Mouse (Mus musculus) olfactory bulb, adult 2 months (tissue): Measurements from ENCODE around the gene Nxpe4. TPM values are rescaled to one million over a fixed set of nuclear protein-coding genes. Genes with fewer than 3 reads are reported as not detected.

Experiments
- H3K27ac ChIP-seq: fragments of 200-500 bp; 2 replicates; pipeline ENCODE4 v1.5.1; 2012; ENCODE audit warnings: low read depth, low read length; ENCODE audit not compliant: insufficient read depth
- H3K4me1 ChIP-seq: fragments of 200-500 bp; 2 replicates; pipeline ENCODE4 v1.6.1; 2012; ENCODE audit warnings: low read length; ENCODE audit not compliant: control insufficient read depth, insufficient read depth
- H3K4me3 ChIP-seq: fragments of 200-500 bp; 2 replicates; pipeline ENCODE4 v1.5.1; 2012; ENCODE audit warnings: mild to moderate bottlenecking, low read depth, low read length, moderate library complexity; ENCODE audit not compliant: insufficient read depth
- CTCF ChIP-seq: fragments of 200-500 bp; IDR thresholded peaks from 2 replicates; pipeline ENCODE4 v1.5.1; 2012; ENCODE audit warnings: low read depth, mild to moderate bottlenecking, low read length, moderate library complexity; ENCODE audit not compliant: insufficient read depth
- POLR2A ChIP-seq: fragments of 200-500 bp; IDR thresholded peaks from 2 replicates; pipeline ENCODE4 v1.6.1; 2012; ENCODE audit warnings: mild to moderate bottlenecking, low read depth, low read length, moderate library complexity; ENCODE audit not compliant: insufficient read depth
- WGBS: fragments of 180-500 bp; shearing (Covaris S2); methylation state at CpG from one replicate; pipeline ENCODE4 v1.1.7; 2018; 5-methylcytosine and 5-hydroxymethylcytosine counted together
- polyA plus RNA-seq: library from polyadenylated mRNA; stranded (reverse); fragments of >200 nt; gene quantifications from 2 replicates; pipeline ENCODE4 v1.2.4, GENCODE M21; 2012; ENCODE audit warnings: low replicate concordance; ENCODE audit not compliant: missing spikeins, insufficient read depth, insufficient read length

Nxpe4 gene
- polyA plus RNA-seq, 1 experiment = not detected

DNA sequence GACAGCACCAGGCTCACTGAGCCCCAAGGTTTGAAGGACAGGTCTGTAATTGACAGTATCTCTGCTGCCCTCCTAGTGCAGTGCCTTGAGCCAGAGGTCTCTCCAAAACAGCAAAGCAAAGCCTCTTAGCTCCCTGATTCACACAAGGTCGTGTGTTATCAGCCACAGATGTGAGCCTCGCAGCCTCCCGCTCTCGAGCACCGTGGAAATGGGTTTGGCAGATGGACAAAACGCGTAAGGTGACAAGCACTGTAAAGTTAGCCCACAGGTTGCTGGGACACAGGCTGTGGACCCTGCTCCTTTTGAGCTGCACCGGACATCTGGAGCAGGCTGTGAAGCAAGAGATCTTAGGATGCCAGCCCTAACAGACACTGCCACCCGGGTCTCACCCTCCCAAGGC is 95.2 kb downstream of the Nxpe4 start:
- no peak overlapping the region for H3K4me3 ChIP-seq
- no peaks in the 10 kb centered on the region for H3K4me1 ChIP-seq
- TF ChIP-seq POLR2A (no peak), CTCF (no peak)
- H3K27ac ChIP-seq = no peak overlapping the region
- 87% methylated on average over 9 of the region's 9 CpGs for WGBS

DNA sequence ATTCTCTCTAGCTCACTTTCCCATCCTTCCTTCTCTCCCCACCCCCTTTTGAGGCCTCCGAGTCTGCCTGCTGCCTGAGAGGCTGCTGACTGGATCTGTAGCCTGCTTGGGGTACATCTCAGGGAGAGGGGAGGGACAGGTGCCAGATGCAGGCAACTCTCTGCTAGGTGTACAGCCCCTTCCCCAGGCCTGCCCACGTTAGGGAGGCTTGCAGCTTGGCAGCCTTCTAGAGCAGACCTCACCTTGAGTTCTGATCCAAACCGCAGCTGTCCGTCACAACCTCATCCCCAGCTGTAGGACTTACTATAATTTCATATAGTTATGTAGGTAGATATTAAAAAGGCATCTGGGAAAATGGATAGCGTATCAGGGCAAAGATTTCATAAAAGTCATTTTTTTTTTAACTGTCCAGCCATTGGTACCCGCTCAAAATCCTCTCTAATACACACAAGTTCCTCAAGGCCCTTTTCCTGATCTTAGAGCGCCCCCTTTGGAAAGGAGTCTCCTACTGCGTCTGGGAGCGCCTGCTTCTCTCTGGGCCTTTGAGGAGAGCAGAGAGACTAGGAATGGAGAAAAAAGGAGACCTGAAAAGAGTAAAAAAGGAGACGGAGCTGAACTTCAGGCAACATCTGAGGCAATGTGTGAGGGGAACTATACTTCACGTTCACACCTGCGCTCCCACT is 96.1 kb downstream of the Nxpe4 start:
- no peaks in the 10 kb centered on the region for H3K4me1 ChIP-seq
- 48% methylated on average over 12 of the region's 12 CpGs for WGBS
- no peak for TF ChIP-seq POLR2A
- peak; percentile 44; the same call in 1 of the 2 replicates for TF ChIP-seq CTCF

DNA sequence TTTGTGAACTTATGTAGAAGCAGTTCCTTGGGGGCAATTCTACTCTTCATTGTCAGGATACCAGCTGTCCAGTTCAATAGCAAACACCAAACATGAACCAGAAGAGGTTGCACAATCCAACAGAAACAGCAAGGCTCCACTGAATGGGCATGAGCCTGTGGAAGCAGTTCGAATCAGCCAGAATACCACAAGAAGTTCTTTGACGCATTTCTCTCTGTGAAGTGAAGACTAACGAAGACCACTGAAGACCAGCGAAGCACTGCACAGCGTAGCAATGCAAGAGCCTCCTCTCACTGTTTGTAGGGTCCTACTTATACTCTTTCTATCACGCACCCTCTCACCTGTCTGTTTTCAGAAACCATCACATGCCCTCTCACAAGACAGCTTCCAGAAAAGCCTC is 102.8 kb downstream of the Nxpe4 start:
- Histone ChIP-seq H3K4me3 (no peak overlapping the region), H3K27ac (no peak overlapping the region), H3K4me1 (peaks cover 4% of the 10 kb centered on the region)
- 94% methylated on average over 6 of the region's 6 CpGs for WGBS
- TF ChIP-seq POLR2A (no peak), CTCF (no peak)

More for the DNA sequence above, 96.1 kb downstream of the Nxpe4 start:
- H3K4me3 ChIP-seq = no peak overlapping the region
- H3K27ac ChIP-seq = no peak overlapping the region

DNA sequence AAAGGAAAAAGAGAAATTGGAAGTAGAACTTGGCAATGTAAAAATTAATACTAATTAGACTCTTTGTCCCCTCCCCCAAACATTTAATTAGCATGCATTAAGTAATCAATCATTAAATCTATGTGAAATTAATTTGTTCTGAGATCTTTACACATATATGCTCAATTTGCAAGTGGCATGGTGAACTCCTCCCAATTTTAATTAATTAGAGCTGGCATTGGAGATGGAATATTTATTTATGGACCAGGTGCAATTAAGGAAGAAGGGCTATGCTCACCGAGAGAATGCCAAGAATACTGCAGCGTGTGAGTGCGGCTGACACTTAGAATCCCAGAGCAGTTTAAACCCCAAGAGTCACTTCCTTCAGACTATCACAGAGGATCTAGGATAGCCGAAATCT is 103.7 kb downstream of the Nxpe4 start:
- H3K4me1 ChIP-seq = peaks cover 4% of the 10 kb centered on the region
- 64% methylated on average over 4 of the region's 4 CpGs for WGBS
- TF ChIP-seq POLR2A (no peak), CTCF (no peak)

DNA sequence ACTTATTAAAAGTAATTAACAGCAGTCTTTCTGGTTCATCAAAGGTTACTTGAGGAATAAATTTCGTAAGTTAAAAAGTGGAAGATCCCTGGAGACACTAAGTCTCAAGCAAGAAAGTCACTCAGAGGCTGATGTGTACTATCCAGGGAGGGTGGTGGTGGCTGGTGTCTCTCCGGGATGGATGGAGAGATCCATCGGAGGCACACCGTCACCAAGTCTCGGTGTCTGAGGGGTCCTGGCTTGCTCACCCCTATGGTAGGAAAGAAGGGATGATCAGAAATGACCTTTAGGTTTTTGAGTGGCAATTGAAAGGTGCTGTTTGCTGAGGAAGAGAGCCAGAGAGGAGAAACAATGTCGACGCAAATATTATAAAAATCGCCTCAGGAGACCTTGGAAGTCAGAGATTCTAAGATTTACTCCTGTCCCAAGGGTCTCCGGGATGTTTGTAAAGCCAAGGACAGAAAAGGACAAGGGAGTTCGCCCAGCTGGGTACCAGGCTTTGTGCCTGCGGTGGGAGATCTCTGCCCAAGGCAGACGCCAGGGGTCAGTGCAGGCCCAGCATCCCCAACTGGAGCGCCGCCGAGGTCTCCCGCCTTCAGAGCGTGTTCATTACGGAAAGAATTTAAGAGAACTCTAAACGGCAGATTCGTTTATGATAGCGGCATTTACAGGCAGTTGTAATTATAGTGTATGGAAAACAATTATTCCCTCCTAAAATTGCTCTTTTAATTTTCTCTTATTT is 104.6 kb downstream of the Nxpe4 start:
- no peak overlapping the region for H3K27ac ChIP-seq
- WGBS = 11% methylated on average over 21 of the region's 21 CpGs
- TF ChIP-seq CTCF = peak; percentile 87
- no peak for TF ChIP-seq POLR2A
- peak overlapping the region; percentile 78 for H3K4me3 ChIP-seq
- peaks cover 4% of the 10 kb centered on the region for H3K4me1 ChIP-seq

More for the DNA sequence above, 103.7 kb downstream of the Nxpe4 start:
- no peak overlapping the region for H3K27ac ChIP-seq
- no peak overlapping the region for H3K4me3 ChIP-seq

DNA sequence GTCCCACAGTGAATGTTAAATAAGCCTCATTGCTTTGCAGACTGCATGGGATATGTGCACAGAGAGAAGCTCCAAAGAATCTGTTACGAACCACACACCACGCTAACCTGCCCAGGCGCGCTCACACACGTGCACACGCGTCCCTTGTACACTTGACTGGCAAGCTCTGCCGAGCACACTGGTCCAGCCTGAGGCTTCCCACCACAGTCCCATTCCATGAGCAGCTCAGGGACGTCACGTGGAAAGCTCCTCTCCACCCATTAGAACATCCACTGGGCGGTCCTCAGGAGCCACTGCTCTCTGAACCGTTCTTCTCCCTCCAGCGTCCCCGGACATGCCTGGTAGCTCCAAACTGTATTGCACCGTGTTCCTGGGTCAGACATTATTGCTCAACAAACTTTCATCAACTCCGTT is 105.2 kb downstream of the Nxpe4 start:
- TF ChIP-seq POLR2A = no peak
- TF ChIP-seq CTCF = no peak
- peak overlapping the region; percentile 78 for H3K4me3 ChIP-seq
- H3K4me1 ChIP-seq = peaks cover 4% of the 10 kb centered on the region
- WGBS = under 1% methylated on average over 16 of the region's 16 CpGs
- no peak overlapping the region for H3K27ac ChIP-seq

DNA sequence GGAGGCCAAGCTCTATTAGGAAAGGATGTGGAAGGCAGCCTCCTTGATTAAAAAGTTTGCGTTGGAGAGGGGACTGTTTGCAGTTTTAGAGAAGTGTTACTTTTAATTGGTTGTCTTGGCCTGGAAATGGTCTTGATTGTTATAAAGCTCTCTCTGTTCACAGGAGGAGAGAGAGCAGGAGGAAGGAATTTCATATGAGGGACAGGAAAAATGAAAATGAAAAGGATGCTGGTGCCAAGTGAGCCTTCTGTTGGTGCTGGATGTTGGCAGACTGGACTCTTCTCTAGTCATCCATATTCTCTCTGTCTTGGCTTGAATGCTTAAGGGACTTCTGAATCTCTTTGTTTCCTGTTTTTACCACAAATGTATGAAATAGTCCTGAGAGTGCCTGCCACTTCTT is 106.1 kb downstream of the Nxpe4 start:
- TF ChIP-seq CTCF (no peak), POLR2A (no peak)
- Histone ChIP-seq H3K4me3 (no peak overlapping the region), H3K4me1 (peaks cover 4% of the 10 kb centered on the region), H3K27ac (no peak overlapping the region)
- 66% methylated on average over 1 of the region's 1 CpGs for WGBS

DNA sequence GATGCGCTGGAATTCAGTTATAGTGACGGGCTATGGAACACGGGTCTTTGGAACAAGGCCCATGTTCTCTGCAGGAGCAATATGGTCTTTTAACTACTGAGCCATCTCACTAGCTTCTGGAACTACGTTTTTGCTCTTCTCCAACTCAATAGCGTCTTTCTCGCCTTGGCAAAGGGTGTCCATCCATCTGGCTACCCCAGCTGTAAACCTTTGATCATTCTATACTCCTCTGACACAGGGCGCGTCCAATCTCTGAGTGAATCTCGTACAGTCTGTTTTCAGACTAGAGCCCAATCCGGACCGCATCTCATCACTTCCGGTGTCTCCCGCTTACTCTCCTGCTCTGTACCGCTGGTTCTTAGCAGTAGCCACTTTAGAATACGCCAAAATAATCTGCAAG is 115.0 kb downstream of the Nxpe4 start:
- WGBS = 93% methylated on average over 15 of the region's 15 CpGs
- Histone ChIP-seq H3K27ac (no peak overlapping the region), H3K4me1 (no peaks in the 10 kb centered on the region), H3K4me3 (no peak overlapping the region)
- TF ChIP-seq POLR2A = no peak
- TF ChIP-seq CTCF = no peak

DNA sequence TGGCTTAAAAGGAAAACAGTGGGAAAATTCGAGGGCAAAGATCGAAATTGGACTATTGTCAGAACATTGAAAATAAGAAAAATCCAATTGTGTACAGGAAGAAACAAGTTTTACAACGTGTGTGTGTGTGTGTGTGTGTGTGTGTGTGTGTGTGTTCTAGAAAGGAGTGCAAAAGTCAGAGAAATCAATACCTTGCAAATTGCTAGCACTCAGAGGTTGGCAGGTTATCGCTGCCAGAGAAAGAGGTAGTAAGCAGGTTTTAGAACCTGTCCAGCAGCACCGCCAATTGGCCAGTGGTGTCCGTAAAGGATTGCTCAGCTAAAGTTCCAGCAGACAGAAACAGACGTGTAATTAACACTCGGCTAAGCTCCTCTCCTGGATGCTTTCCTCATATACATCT is 122.4 kb downstream of the Nxpe4 start:
- Histone ChIP-seq H3K4me3 (no peak overlapping the region), H3K4me1 (no peaks in the 10 kb centered on the region), H3K27ac (no peak overlapping the region)
- WGBS = 91% methylated on average over 8 of the region's 8 CpGs
- TF ChIP-seq POLR2A (no peak), CTCF (no peak)

DNA sequence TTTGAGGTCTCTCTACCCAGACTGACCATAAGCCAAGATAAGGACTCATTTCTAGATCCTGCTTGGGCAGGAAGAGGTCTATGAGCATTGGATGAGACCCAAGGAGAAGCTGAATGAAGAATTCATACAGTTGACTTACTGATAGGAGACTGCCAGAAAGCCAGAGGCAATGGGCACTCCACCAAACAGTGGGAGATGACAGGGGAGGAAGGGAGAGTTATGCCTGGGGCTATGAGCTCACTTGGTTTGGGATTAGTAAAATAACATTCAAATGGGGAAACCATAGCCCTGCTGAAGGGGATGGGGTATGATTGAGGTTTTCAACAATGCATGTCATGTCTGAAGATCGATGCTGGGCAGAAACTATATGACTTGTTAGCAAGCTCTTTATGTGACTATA is 128.5 kb downstream of the Nxpe4 start:
- WGBS = 95% methylated on average over 1 of the region's 1 CpGs
- Histone ChIP-seq H3K4me3 (no peak overlapping the region), H3K4me1 (no peaks in the 10 kb centered on the region), H3K27ac (no peak overlapping the region)
- TF ChIP-seq CTCF (no peak), POLR2A (no peak)
